23 mouse cellular contexts compared by ENCODE assay signal in the genomic region with DNA sequence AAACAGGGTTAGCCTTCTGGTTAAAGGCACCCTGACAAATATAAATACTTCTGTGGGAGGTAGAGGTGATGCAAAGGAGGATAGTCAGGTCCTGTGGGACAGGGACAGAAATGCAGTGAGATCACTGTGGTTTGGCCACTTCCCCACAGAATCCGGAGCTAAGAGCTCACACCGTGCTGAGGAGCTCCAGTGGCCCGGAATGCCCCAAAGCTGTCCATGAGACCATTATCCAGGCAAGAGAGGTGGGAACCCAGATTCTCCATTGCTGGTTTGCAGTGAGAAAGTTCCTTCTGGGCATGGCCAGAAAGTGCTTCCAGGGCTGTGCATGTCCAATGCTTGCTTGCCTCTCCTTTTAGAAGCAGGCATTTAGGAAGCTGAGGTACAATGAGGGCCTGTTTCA.
DNase-seq lines count a peak whose midpoint lies in the region; ATAC-seq and TF ChIP-seq lines count a peak whose summit lies in the region.
"Had no signal": no experiment of that assay in that cellular context is flagged by ENCODE, and none has a peak within 500 bp of the region (broad histone marks: within the 10 kb centered on the region; RNA-seq: fewer than 3 reads in every experiment).

No protein-coding gene starts in this region.

- TF ChIP-seq CTCF in bone marrow macrophage, adult 2 months (IDR thresholded peaks at IDR 0.05; ENCODE audit: low read depth, low read length), result no peak

- DNase-seq in heart, adult 11 months, result peak; percentile 88
- peak; percentile 73 for DNase-seq in Muller cell, postnatal 12 days (ENCODE audit: inconsistent ontology term)
- no peak for DNase-seq in left cerebral cortex, adult 8-10 months (ENCODE audit: low spot score in 2 of 2)
- no peak for DNase-seq in cerebellum, postnatal 4 days (ENCODE audit: low spot score in 2 of 2)
- DNase-seq: adrenal gland, postnatal 14 days; cerebellum, adult 18-20 months; cerebellum, adult 9-10 months; cerebellum, postnatal 14 days; forebrain, postnatal 0 days; gastrocnemius, adult 2 months; gastrocnemius, postnatal 14 days; heart, adult 2 months; kidney, adult 11 months had no signal

- H3K4me1 ChIP-seq in heart, embryonic 12.5 days (replicated peaks), result no peaks in the 10 kb centered on the region
- H3K4me1 ChIP-seq in bone marrow macrophage, adult 2 months (ENCODE audit: control insufficient read depth, insufficient read depth, low read length), result peaks cover 12% of the 10 kb centered on the region
- H3K4me1 ChIP-seq: embryonic facial prominence, embryonic 12.5 days; embryonic facial prominence, embryonic 15.5 days; heart, embryonic 10.5 days; hindbrain, embryonic 12.5 days; hindbrain, embryonic 15.5 days had no signal

- H3K27me3 ChIP-seq in heart, embryonic 12.5 days (replicated peaks), result no peaks in the 10 kb centered on the region
- H3K27me3 ChIP-seq: embryonic facial prominence, embryonic 12.5 days; embryonic facial prominence, embryonic 15.5 days; hindbrain, embryonic 12.5 days; hindbrain, embryonic 15.5 days had no signal

- H3K4me2 ChIP-seq in heart, embryonic 12.5 days, result no peak overlapping the region
- H3K4me2 ChIP-seq: embryonic facial prominence, embryonic 12.5 days; embryonic facial prominence, embryonic 15.5 days; hindbrain, embryonic 12.5 days; hindbrain, embryonic 15.5 days had no signal

- H3K4me3 ChIP-seq in heart, embryonic 12.5 days, result no peak overlapping the region
- no peak overlapping the region for H3K4me3 ChIP-seq in bone marrow macrophage, adult 2 months (ENCODE audit: insufficient read depth, low read length)
- H3K4me3 ChIP-seq: embryonic facial prominence, embryonic 12.5 days; embryonic facial prominence, embryonic 15.5 days; gastrocnemius, adult 2 months; heart, adult 2 months; heart, embryonic 10.5 days; hindbrain, embryonic 12.5 days; hindbrain, embryonic 15.5 days had no signal

- H3K36me3 ChIP-seq in heart, embryonic 12.5 days, result no peaks in the 10 kb centered on the region
- H3K36me3 ChIP-seq: embryonic facial prominence, embryonic 12.5 days; embryonic facial prominence, embryonic 15.5 days; G1E; heart, embryonic 10.5 days; hindbrain, embryonic 12.5 days; hindbrain, embryonic 15.5 days had no signal

- 74% methylated on average over 3 of the region's 3 CpGs for WGBS in heart, embryonic 12.5 days

- no peak overlapping the region for H3K9ac ChIP-seq in heart, embryonic 12.5 days
- H3K9ac ChIP-seq: embryonic facial prominence, embryonic 12.5 days; embryonic facial prominence, embryonic 15.5 days; forebrain, postnatal 0 days; hindbrain, embryonic 12.5 days; hindbrain, embryonic 15.5 days had no signal

- no peak for ATAC-seq in heart, embryonic 12.5 days (ENCODE audit: insufficient number of reproducible peaks, low FRiP score)
- no peak for ATAC-seq in cerebellum, adult (ENCODE audit: insufficient number of reproducible peaks, low FRiP score, low TSS enrichment)
- ATAC-seq: forebrain, embryonic 14.5 days; forebrain, postnatal 0 days had no signal

- H3K27ac ChIP-seq in heart, embryonic 12.5 days (ENCODE audit: poor library complexity, severe bottlenecking), result no peak overlapping the region
- H3K27ac ChIP-seq in bone marrow macrophage, adult 2 months (ENCODE audit: insufficient read depth, low read depth, low read length), result 0 out of 2 replicates have a peak overlapping the region, but pooled peaks have one; percentile 14
- H3K27ac ChIP-seq: embryonic facial prominence, embryonic 12.5 days; embryonic facial prominence, embryonic 15.5 days; gastrocnemius, adult 2 months; heart, adult 2 months; heart, embryonic 10.5 days; hindbrain, embryonic 12.5 days; hindbrain, embryonic 15.5 days had no signal

- TF ChIP-seq POLR2A in bone marrow macrophage, adult 2 months (IDR thresholded peaks at IDR 0.05; ENCODE audit: borderline replicate concordance, low read depth, low read length), result no peak

- no peaks in the 10 kb centered on the region for H3K9me3 ChIP-seq in heart, embryonic 12.5 days (replicated peaks)
- H3K9me3 ChIP-seq: embryonic facial prominence, embryonic 12.5 days; embryonic facial prominence, embryonic 15.5 days; G1E; heart, embryonic 10.5 days; hindbrain, embryonic 12.5 days; hindbrain, embryonic 15.5 days had no signal

Comparison
In these comparisons a context has a peak if more than half of its experiments do, and no peak if none do; other contexts are left out.
1. DNase-seq: peak in heart, adult 11 months (single experiment) and Muller cell, postnatal 12 days (single experiment); none in left cerebral cortex, adult 8-10 months (0 of 2) and cerebellum, postnatal 4 days (0 of 2).